Mouse (Mus musculus) bone marrow macrophage, adult 2 months (primary cell): Measurements from ENCODE around the gene Mllt3.

Experiments used
- CTCF ChIP-seq: IDR thresholded peaks from 2 replicates; pipeline ENCODE4 v1.5.1; 2012; ENCODE audit warnings: low read depth, mild to moderate bottlenecking, low read length, moderate library complexity
- POLR2A ChIP-seq: IDR thresholded peaks from 2 replicates; pipeline ENCODE4 v1.6.1; 2012; ENCODE audit warnings: mild to moderate bottlenecking, low read depth, low read length, borderline replicate concordance

DNA sequence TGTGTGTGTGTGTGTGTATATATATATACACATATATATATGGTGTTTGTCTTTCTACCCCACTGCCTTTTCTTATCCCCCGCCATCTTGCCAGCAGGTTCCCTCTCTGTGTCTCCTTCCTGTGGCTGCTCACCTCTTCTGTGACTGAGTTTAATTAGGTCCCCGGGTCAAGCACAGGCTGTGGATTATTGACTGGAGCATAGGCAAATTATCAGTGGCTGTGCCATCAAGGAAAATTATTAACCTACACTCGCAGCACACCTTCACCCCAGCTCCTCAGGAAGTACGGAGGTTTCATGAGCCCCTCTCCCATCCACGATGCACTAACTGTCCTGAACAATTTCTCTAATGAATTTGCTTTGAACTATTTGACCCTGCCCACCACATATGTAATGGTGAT lies 41.5 kb downstream of the Mllt3 start:
- TF ChIP-seq CTCF = no peak
- TF ChIP-seq POLR2A = no peak
